In genomic region chr1:124739777-124740176, GRCm38 (mm10) we compare ENCODE assay signal across 20 mouse cellular contexts.
DNase-seq lines count a peak whose midpoint lies in the region; ATAC-seq lines count a peak whose summit lies in the region.
"Had no signal": no experiment of that assay in that cellular context is flagged by ENCODE, and none has a peak within 500 bp of the region (broad histone marks: within the 10 kb centered on the region; RNA-seq: fewer than 3 reads in every experiment).

No protein-coding gene starts in this region.

- WGBS in midbrain, embryonic 13.5 days = 64% methylated on average over 3 of the region's 3 CpGs
- WGBS in midbrain, embryonic 10.5 days = 84% methylated on average over 3 of the region's 3 CpGs

- ATAC-seq in frontal cortex, adult (ENCODE audit: low TSS enrichment) = peak; percentile 83
- ATAC-seq in midbrain, embryonic 13.5 days = 0 out of 2 replicates have a peak, but pooled peaks have one; percentile 45
- ATAC-seq: CD4-positive, CD25-positive, alpha-beta regulatory T cell, adult 4 months; forebrain, embryonic 15.5 days; hindbrain, embryonic 16.5 days had no signal

- H3K4me2 ChIP-seq in midbrain, embryonic 13.5 days (replicated peaks) = no peak overlapping the region
- H3K4me2 ChIP-seq: embryonic facial prominence, embryonic 12.5 days; forebrain, embryonic 15.5 days; heart, embryonic 12.5 days had no signal

- H3K4me1 ChIP-seq in midbrain, embryonic 13.5 days (replicated peaks) = no peaks in the 10 kb centered on the region
- peaks cover 3% of the 10 kb centered on the region; the same call in 1 of the 2 replicates for H3K4me1 ChIP-seq in midbrain, embryonic 10.5 days
- H3K4me1 ChIP-seq: embryonic facial prominence, embryonic 12.5 days; forebrain, embryonic 15.5 days; heart, embryonic 12.5 days had no signal

- no peaks in the 10 kb centered on the region for H3K36me3 ChIP-seq in midbrain, embryonic 13.5 days
- H3K36me3 ChIP-seq in midbrain, embryonic 10.5 days = no peaks in the 10 kb centered on the region
- H3K36me3 ChIP-seq: embryonic facial prominence, embryonic 12.5 days; forebrain, embryonic 15.5 days; G1E; heart, embryonic 12.5 days had no signal

- no peak overlapping the region for H3K4me3 ChIP-seq in midbrain, embryonic 13.5 days (replicated peaks)
- no peak overlapping the region for H3K4me3 ChIP-seq in midbrain, embryonic 10.5 days
- H3K4me3 ChIP-seq: embryonic facial prominence, embryonic 12.5 days; forebrain, embryonic 15.5 days; heart, embryonic 12.5 days had no signal

- no peaks in the 10 kb centered on the region for H3K9me3 ChIP-seq in midbrain, embryonic 13.5 days
- no peaks in the 10 kb centered on the region for H3K9me3 ChIP-seq in midbrain, embryonic 10.5 days (replicated peaks)
- H3K9me3 ChIP-seq: embryonic facial prominence, embryonic 12.5 days; forebrain, embryonic 15.5 days; heart, embryonic 12.5 days had no signal

- no peak overlapping the region for H3K9ac ChIP-seq in midbrain, embryonic 13.5 days (replicated peaks)
- H3K9ac ChIP-seq: embryonic facial prominence, embryonic 12.5 days; forebrain, embryonic 15.5 days; heart, embryonic 12.5 days had no signal

- no peak overlapping the region for H3K27ac ChIP-seq in midbrain, embryonic 13.5 days
- no peak overlapping the region for H3K27ac ChIP-seq in midbrain, embryonic 10.5 days (replicated peaks)
- H3K27ac ChIP-seq: embryonic facial prominence, embryonic 12.5 days; forebrain, embryonic 15.5 days had no signal

- no peaks in the 10 kb centered on the region for H3K27me3 ChIP-seq in midbrain, embryonic 13.5 days
- H3K27me3 ChIP-seq in midbrain, embryonic 10.5 days (ENCODE audit: low read depth, poor library complexity, severe bottlenecking) = no peaks in the 10 kb centered on the region
- H3K27me3 ChIP-seq: embryonic facial prominence, embryonic 12.5 days; forebrain, embryonic 15.5 days; heart, embryonic 12.5 days had no signal

- DNase-seq in frontal cortex, postnatal 36 days (ENCODE audit: low spot score in 2 of 2) = no peak
- no peak for DNase-seq in midbrain, embryonic 10.5 days (ENCODE audit: low spot score)
- peak; percentile 17 to 24 for DNase-seq in right cerebral cortex, adult 2 months (ENCODE audit: low spot score in 2 of 2)
- no peak for DNase-seq in right cerebral cortex, postnatal 14 days
- no peak for DNase-seq in gastrocnemius, postnatal 10 days
- DNase-seq: adrenal gland, adult 8-10 months; adrenal gland, postnatal 36 days; B cell, adult 2 months; cerebellum, adult 11-12 months; cerebellum, adult 9-10 months; cerebellum, postnatal 25 days; gastrocnemius, postnatal 25 days had no signal

Comparison
In these comparisons a context has a peak if more than half of its experiments do, and no peak if none do; other contexts are left out.
1. DNase-seq: peak in right cerebral cortex, adult 2 months (2 of 2); none in frontal cortex, postnatal 36 days (0 of 2), midbrain, embryonic 10.5 days (single experiment), right cerebral cortex, postnatal 14 days (single experiment) and gastrocnemius, postnatal 10 days (single experiment).